In the genomic region with DNA sequence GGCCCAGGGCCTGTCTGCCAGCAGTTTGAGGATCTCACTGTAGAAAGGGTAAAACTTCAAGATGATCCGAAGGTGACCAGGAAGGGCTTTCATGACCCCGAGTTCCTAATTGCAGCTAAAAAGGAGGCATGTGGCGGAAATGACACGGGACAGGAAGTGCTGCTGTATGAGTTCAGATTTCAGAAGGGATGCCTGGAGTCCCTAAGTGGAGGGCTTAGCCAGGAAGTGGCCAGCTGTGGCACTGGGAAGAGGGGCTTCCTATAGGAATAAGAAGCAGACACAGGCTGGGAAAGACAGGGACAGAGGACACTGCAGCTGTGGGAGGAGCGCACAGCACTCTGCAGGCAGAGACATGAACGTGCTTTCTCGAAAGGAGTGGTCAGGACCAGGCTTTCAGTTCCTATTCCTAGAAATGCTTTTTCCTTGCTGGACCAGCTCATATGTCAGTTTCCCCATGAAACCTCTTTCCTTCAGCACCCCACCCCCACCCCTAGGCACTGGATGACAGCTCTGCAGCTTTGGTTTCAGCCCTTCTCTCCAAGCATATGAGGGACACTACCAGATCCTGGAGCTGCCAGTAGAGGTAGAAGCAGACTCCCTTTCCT, we compare ENCODE assay signal across 11 mouse cellular contexts. TPM values are rescaled to one million over a fixed set of nuclear protein-coding genes. Genes with fewer than 3 reads are reported as not detected.
DNase-seq lines count a peak whose midpoint lies in the region; ATAC-seq lines count a peak whose summit lies in the region.
"Had no signal": no experiment of that assay in that cellular context is flagged by ENCODE, and none has a peak within 500 bp of the region (broad histone marks: within the 10 kb centered on the region; RNA-seq: fewer than 3 reads in every experiment).

No protein-coding gene starts in this region.

- H3K4me1 ChIP-seq in kidney, embryonic 15.5 days, result peaks cover 48% of the 10 kb centered on the region
- H3K4me1 ChIP-seq in limb, embryonic 10.5 days, result peaks cover 56% of the 10 kb centered on the region

- H3K9me3 ChIP-seq in kidney, embryonic 15.5 days (replicated peaks), result no peaks in the 10 kb centered on the region
- no peaks in the 10 kb centered on the region for H3K9me3 ChIP-seq in limb, embryonic 10.5 days (replicated peaks)

- H3K9ac ChIP-seq in kidney, embryonic 15.5 days, result no peak overlapping the region

- 41% methylated on average over 7 of the region's 7 CpGs for WGBS in kidney, embryonic 15.5 days
- 27% methylated on average over 7 of the region's 7 CpGs for WGBS in limb, embryonic 10.5 days

- H3K4me3 ChIP-seq in kidney, embryonic 15.5 days (replicated peaks), result no peak overlapping the region
- H3K4me3 ChIP-seq in limb, embryonic 10.5 days, result no peak overlapping the region

- DNase-seq in embryo, embryonic 10 days (ENCODE audit: low spot score), result peak; percentile 70
- no peak for DNase-seq in embryo, embryonic 9.5 days (ENCODE audit: extremely low spot score)
- no peak for DNase-seq in kidney, postnatal 36 days
- DNase-seq in limb, embryonic 10.5 days (ENCODE audit: low spot score), result peak; percentile 55
- no peak for DNase-seq in right cerebral cortex, adult 2 months (ENCODE audit: low spot score in 2 of 2)
- DNase-seq: adrenal gland, postnatal 25 days; layer of hippocampus, adult 9-11 months; lung, adult 18-20 months had no signal

- H3K36me3 ChIP-seq in kidney, embryonic 15.5 days, result no peaks in the 10 kb centered on the region
- H3K36me3 ChIP-seq in limb, embryonic 10.5 days, result no peaks in the 10 kb centered on the region

- H3K4me2 ChIP-seq in kidney, embryonic 15.5 days, result no peak overlapping the region

- 0 out of 2 replicates have a peak, but pooled peaks have one; percentile 52 for ATAC-seq in kidney, embryonic 15.5 days (replicated peaks; ENCODE audit: low FRiP score)
- ATAC-seq in common myeloid progenitor, adult 5-6 weeks (replicated peaks; ENCODE audit: low read depth, poor library complexity, severe bottlenecking), result 0 out of 2 replicates have a peak, but pooled peaks have one; percentile 39
- ATAC-seq in megakaryocyte progenitor cell, adult 5-6 weeks (replicated peaks; ENCODE audit: poor library complexity), result no peak

- peak overlapping the region; percentile 42; the same call in 1 of the 2 replicates for H3K27ac ChIP-seq in kidney, embryonic 15.5 days
- peak overlapping the region; percentile 81 for H3K27ac ChIP-seq in limb, embryonic 10.5 days

- no peaks in the 10 kb centered on the region for H3K27me3 ChIP-seq in kidney, embryonic 15.5 days
- no peaks in the 10 kb centered on the region for H3K27me3 ChIP-seq in limb, embryonic 10.5 days (ENCODE audit: low read depth, poor library complexity, severe bottlenecking)

RNA-seq across cellular contexts. Expression of a gene that starts 58.7 kb away (rescaled TPM):
- 60.3 and 63.1 TPM in 2 replicates for polyA plus RNA-seq in kidney, embryonic 15.5 days (2015; fragmentation: Nextera tagmentation; extraction: Ambion mirVana)
- 2.5 TPM in 1 of 2 replicates, not detected in the other for total RNA-seq in common myeloid progenitor, adult 5-6 weeks (2017)
- polyA plus RNA-seq in limb, embryonic 10.5 days (2016; fragmentation: Nextera tagmentation; extraction: Ambion mirVana), result 40.7 and 91.2 TPM in 2 replicates
- total RNA-seq in megakaryocyte progenitor cell, adult 5-6 weeks (2015), result 0.12 and 0.68 TPM in 2 replicates
- total RNA-seq in megakaryocyte progenitor cell, adult 5-6 weeks (2017), result 0.47 and 0.54 TPM in 2 replicates

Comparison
In these comparisons a context has a peak if more than half of its experiments do, and no peak if none do; other contexts are left out.
1. DNase-seq: peak in embryo, embryonic 10 days (single experiment) and limb, embryonic 10.5 days (single experiment); none in embryo, embryonic 9.5 days (single experiment), kidney, postnatal 36 days (0 of 2) and right cerebral cortex, adult 2 months (0 of 2).